Mouse (Mus musculus) midbrain, postnatal 0 days (tissue): ENCODE measurements at regions not wholly inside any gene's neighbourhood (a gene's known extent, or its start where the extent isn't known, plus 50 kb on each side); places are given as distances from the start of the nearest gene placed in this dataset.

Experiments used
- ATAC-seq: fragments of 200-750 bp; cut with Nextera tagmentation; 2 replicates; pipeline ENCODE4 v1.8.0; 2017; ENCODE audit warnings: moderate number of reproducible peaks, mild to moderate bottlenecking, moderate TSS enrichment, moderate library complexity; ENCODE audit not compliant: low FRiP score
- DNase-seq: peaks from one replicate; pipeline ENCODE4 v3.0.0-alpha.2; 2015; ENCODE audit warnings: low spot score
- H3K27ac ChIP-seq: fragments of 300-500 bp; sonication (generic); 2 replicates; pipeline ENCODE4 v1.5.1; 2014; ENCODE audit warnings: low read depth, mild to moderate bottlenecking, low read length, mixed read lengths
- H3K27me3 ChIP-seq: fragments of 300-500 bp; sonication (generic); 2 replicates; pipeline ENCODE4 v1.6.1; 2014; ENCODE audit warnings: low read length, control low read depth, mixed read lengths; ENCODE audit not compliant: insufficient read depth
- H3K36me3 ChIP-seq: fragments of 300-500 bp; sonication (generic); 2 replicates; pipeline ENCODE4 v1.6.1; 2014; ENCODE audit warnings: low read length, control low read depth, mixed read lengths; ENCODE audit not compliant: insufficient read depth
- H3K4me1 ChIP-seq: fragments of 300-500 bp; sonication (generic); 2 replicates; pipeline ENCODE4 v1.6.1; 2014; ENCODE audit warnings: mild to moderate bottlenecking, control low read depth, antibody characterized with exemption, low read length, mixed read lengths; ENCODE audit not compliant: insufficient read depth
- H3K4me2 ChIP-seq: fragments of 300-500 bp; sonication (generic); 2 replicates; pipeline ENCODE4 v1.6.1; 2014; ENCODE audit warnings: low read depth, mild to moderate bottlenecking, low read length, mixed read lengths; ENCODE audit not compliant: poor library complexity, severe bottlenecking
- H3K4me3 ChIP-seq: fragments of 300-500 bp; sonication (generic); 2 replicates; pipeline ENCODE4 v1.5.1; 2014; ENCODE audit warnings: low read depth, mild to moderate bottlenecking, low read length, moderate library complexity
- H3K9ac ChIP-seq: fragments of 300-500 bp; sonication (generic); replicated peaks from 2 replicates; pipeline ENCODE4 v1.6.1; 2014; ENCODE audit warnings: mild to moderate bottlenecking, low read length, moderate library complexity, mixed read lengths; ENCODE audit not compliant: poor library complexity, severe bottlenecking
- H3K9me3 ChIP-seq: fragments of 300-500 bp; sonication (generic); 2 replicates; pipeline ENCODE4 v1.6.1; 2016; ENCODE audit warnings: low read length, control low read depth
- CTCF ChIP-seq: IDR thresholded peaks from 2 replicates; pipeline ENCODE4 v1.5.1; 2016; ENCODE audit warnings: antibody characterized with exemption, mild to moderate bottlenecking
- WGBS: fragments of 180-500 bp; shearing (Covaris S2); extraction: QIAGEN DNeasy Blood & Tissue Kit; methylation state at CpG from one replicate; pipeline ENCODE4 v1.1.7; 2014; 5-methylcytosine and 5-hydroxymethylcytosine counted together

DNA sequence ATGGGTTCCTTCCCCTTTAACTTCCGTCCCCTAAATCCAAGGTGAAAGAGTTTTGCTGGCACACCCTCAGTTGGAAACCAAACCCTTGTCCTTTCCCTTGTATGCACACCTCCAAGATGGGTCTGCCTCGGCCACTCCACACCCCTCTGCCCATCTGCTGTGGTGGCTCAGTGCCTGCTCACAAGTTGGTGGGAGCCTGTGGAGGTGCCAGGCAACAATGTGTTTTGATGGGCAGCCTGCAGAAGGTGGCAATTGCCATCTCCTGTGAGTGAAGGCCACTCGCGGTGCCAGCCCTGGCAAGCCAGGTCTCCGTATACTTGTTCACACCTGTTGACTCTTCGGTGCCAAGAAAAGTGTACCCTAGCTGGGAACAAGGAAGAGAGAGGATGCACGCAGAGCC is 344.8 kb downstream of the Rps6kc1 start:
- 89% methylated on average over 7 of the region's 7 CpGs for WGBS
- Histone ChIP-seq H3K9me3 (no peaks in the 10 kb centered on the region), H3K4me2 (no peak overlapping the region), H3K9ac (no peak overlapping the region), H3K27me3 (no peaks in the 10 kb centered on the region), H3K36me3 (no peaks in the 10 kb centered on the region), H3K4me1 (no peaks in the 10 kb centered on the region; the same call in 1 of the 2 replicates), H3K27ac (no peak overlapping the region), H3K4me3 (no peak overlapping the region)
- TF ChIP-seq CTCF, result no peak
- peak; percentile 38 for DNase-seq
- ATAC-seq, result no peak

GRCm38 (mm10) chr1:190562865-190563457 is 348.6 kb downstream of the Rps6kc1 start:
- Histone ChIP-seq H3K27ac (no peak overlapping the region), H3K27me3 (no peaks in the 10 kb centered on the region; the same call in 1 of the 2 replicates), H3K4me1 (no peaks in the 10 kb centered on the region), H3K36me3 (no peaks in the 10 kb centered on the region), H3K4me3 (no peak overlapping the region), H3K9me3 (no peaks in the 10 kb centered on the region), H3K4me2 (no peak overlapping the region), H3K9ac (no peak overlapping the region)
- 18% methylated on average over 13 of the region's 13 CpGs for WGBS
- ATAC-seq (no peak), DNase-seq (peak; percentile 42)
- no peak for TF ChIP-seq CTCF

- Histone ChIP-seq H3K4me3 (no peak overlapping the region), H3K4me2 (no peak overlapping the region), H3K27ac (no peak overlapping the region), H3K9ac (no peak overlapping the region), H3K36me3 (no peaks in the 10 kb centered on the region), H3K27me3 (no peaks in the 10 kb centered on the region; the same call in 1 of the 2 replicates), H3K9me3 (no peaks in the 10 kb centered on the region), H3K4me1 (no peaks in the 10 kb centered on the region)
- DNase-seq (peak; percentile 11), ATAC-seq (no peak)
- TF ChIP-seq CTCF, result no peak
- 62% methylated on average over 9 of the region's 9 CpGs for WGBS
Observed at GRCm38 (mm10) chr1:190560086-190560485, 351.5 kb downstream of the Rps6kc1 start.

DNA sequence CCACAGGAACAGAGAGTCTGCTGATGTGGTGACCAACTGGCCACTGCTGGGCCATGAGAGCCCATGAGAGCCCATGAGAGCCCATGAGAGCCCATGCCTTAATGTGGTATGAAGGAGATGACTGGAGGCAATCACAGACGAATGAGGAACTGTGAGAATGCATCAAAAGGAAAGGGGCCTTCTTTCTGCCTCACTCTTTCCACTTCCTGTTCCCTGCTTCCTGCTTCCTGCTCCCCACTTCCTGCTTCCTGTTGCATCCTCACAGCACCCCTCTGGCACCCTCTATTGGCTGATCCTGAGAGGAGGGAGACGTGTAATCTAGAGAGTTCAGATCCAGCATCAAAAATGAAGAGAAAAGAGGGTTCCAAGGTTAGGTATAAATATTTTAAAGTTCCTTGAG is 369.7 kb downstream of the Rps6kc1 start:
- DNase-seq (no peak), ATAC-seq (no peak)
- Histone ChIP-seq H3K27me3 (no peaks in the 10 kb centered on the region), H3K4me3 (no peak overlapping the region), H3K9me3 (no peaks in the 10 kb centered on the region), H3K9ac (no peak overlapping the region), H3K4me1 (no peaks in the 10 kb centered on the region), H3K4me2 (no peak overlapping the region), H3K27ac (no peak overlapping the region), H3K36me3 (no peaks in the 10 kb centered on the region)
- 57% methylated on average over 2 of the region's 2 CpGs for WGBS
- peak; percentile 37 for TF ChIP-seq CTCF

- peak; percentile 33 for TF ChIP-seq CTCF
- no peak overlapping the region for H3K27ac ChIP-seq
- H3K4me3 ChIP-seq, result no peak overlapping the region
- H3K4me2 ChIP-seq, result no peak overlapping the region
- no peaks in the 10 kb centered on the region for H3K27me3 ChIP-seq
- no peak overlapping the region for H3K9ac ChIP-seq
- ATAC-seq (no peak), DNase-seq (no peak)
- H3K36me3 ChIP-seq, result no peaks in the 10 kb centered on the region
- H3K4me1 ChIP-seq, result 0 out of 2 replicates have a peak, but pooled peaks cover 7% of the 10 kb centered on the region
- WGBS, result 24% methylated on average over 10 of the region's 10 CpGs
- no peaks in the 10 kb centered on the region for H3K9me3 ChIP-seq
Observed at GRCm38 (mm10) chr1:190532879-190533676, 362.6 kb upstream of the Prox1 start.

- Histone ChIP-seq H3K9me3 (no peaks in the 10 kb centered on the region), H3K27me3 (no peaks in the 10 kb centered on the region), H3K27ac (no peak overlapping the region), H3K4me1 (0 out of 2 replicates have a peak, but pooled peaks cover 7% of the 10 kb centered on the region), H3K36me3 (no peaks in the 10 kb centered on the region), H3K4me2 (no peak overlapping the region), H3K4me3 (no peak overlapping the region), H3K9ac (no peak overlapping the region)
- TF ChIP-seq CTCF, result no peak
- no peak for DNase-seq
- 94% methylated on average over 6 of the region's 6 CpGs for WGBS
- no peak for ATAC-seq
Observed at GRCm38 (mm10) chr1:190531224-190531623, 360.7 kb upstream of the Prox1 start.
